Mouse (Mus musculus): ENCODE measurements around the gene Hs6st3.
A peak's percentile ranks its signal among the peaks of the same experiment; 100 is the strongest.

Gene Hs6st3

DNA sequence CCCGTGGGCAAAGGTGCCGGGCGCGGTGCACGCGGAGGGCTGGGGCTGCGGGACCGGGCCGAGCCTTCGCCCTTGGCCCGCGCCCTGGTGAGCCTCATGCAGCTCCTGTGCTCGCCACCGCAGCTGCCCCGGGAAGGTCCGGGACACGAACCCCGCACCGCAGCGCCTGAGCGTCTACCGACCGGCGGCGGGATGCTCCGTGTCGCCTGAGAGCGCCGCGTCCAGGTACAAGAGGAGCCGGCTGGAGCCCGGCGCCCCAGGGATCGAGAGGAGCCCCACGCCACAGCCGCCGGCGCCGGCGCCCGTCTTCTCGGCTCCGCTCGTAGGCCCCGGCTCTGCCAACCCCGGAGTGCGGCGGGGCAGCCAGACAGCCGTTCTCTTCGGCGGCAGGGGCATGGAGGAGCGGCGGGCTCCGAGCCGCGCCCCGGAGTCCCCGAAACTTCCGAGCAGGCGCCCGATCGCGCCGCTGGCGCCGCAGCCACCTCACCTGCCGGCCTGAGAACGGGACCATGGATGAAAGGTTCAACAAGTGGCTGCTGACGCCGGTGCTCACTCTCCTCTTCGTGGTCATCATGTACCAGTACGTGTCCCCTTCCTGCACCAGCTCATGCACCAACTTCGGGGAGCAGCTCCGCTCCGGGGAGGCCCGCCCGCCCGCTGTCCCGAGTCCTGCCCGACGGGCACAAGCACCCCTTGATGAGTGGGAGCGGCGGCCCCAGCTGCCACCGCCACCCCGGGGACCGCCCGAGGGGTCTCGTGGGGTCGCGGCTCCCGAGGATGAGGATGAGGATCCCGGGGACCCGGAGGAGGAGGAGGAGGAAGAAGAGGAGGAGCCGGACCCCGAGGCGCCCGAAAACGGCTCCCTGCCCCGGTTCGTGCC is at the start of gene Hs6st3:
TSS of gene Hs6st3 (plus strand) at position 436 of the 880 bp plus-strand sequence.
- DNase-seq (ENCODE audit: low spot score), result no peak

DNA sequence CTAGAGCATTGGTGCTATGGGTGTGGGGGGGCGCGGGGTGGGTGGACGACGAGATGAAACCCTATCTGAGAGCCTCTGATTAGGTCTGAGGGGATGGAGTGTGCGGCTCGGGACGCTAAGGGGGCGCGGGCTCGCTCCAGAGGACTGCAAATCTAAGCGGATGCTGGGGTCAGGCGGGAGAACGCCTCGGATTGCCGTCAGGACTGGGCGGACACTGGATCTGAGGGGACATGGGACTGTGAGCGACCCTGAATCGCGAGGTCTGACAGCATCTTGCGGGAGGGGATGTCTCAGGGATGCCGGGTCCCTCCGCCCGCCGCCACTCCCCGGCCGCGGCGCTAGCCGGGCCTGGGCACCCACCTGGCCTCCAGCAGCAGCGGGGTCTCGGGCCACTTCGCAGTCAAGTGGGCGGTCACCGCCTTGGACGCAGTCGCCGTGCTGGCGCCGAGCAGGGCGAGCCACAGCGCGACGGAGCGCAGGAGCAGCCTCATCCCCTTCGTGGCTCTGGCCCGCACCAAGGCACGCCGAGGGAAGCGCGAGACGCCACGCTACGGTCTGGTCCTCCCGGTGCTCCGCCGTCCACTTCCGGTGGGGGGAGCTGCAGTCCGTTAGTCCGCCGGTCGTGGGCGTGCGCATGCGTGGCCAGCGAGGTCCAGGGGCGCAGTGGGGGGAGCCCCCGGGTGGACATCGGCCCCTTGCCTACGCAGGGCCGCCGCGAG is 39.1 kb upstream of the Hs6st3 start, which contains the start of gene Uggt2:
TSS of gene Uggt2 (minus strand) at position 580 of the 719 bp plus-strand sequence.
- DNase-seq (ENCODE audit: low spot score), result peak; percentile 59

DNA sequence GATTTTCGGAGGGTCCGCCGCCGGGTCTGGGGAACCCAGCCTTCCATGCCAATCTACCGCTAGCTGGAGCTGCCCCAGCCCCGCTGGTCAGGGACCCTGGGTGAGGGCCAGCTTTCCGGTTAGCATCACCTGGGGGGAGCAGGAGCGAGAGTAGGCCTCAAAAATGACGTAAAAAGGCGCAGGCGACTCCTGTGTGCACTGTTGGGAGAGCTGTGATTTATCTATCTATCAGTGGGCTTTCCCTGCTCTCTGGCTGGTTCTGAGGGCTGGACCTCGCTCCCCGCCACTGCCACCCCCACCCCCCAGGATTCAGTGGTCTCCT is 38.6 kb upstream of the Hs6st3 start:
- DNase-seq (ENCODE audit: low spot score), result no peak

DNA sequence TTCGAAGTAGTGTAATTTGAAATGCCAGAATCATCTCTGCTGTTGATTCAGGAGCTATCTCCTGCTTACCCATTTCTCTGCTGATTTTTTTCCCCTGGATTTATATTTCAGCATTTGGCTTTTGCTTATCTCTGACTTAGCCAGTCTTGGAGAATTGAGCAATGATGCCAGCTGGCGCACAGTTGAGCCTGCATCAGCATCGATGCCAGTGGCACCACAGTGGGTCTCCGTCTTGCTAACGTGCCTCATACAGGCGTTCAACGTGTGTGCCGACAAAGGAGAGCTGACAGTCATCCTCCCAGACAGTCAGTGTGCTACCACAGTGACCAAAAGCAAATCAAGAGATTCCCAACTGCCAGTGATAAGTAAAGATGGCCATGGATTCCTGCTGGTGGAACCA is 30.6 kb upstream of the Hs6st3 start:
- DNase-seq (ENCODE audit: low spot score), result no peak

DNA sequence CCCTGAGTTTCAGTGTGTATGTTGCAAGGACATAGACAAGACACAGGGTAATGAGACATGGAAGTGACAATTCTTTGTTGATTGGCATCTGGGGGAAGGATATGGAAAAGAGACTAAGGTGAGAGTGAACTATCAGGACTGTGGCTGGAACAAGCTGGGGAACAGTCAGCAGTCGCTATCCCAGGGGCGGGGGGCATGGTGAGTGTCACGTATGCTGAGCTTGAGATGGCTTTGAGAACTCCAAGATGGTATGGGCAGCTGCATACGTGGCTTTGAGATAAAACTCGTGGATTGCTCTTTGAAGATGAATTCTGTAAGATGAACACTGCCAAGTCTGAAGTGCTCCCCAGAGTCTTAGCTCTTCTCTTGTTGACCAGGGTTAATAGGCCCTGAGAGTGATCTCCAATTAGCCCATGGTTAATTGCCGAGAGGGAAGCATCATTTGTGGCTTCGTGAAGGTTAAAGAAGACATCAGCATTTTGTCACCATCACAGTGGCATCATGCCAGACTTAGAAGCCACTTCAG is 29.3 kb upstream of the Hs6st3 start:
- DNase-seq (ENCODE audit: low spot score), result no peak

DNA sequence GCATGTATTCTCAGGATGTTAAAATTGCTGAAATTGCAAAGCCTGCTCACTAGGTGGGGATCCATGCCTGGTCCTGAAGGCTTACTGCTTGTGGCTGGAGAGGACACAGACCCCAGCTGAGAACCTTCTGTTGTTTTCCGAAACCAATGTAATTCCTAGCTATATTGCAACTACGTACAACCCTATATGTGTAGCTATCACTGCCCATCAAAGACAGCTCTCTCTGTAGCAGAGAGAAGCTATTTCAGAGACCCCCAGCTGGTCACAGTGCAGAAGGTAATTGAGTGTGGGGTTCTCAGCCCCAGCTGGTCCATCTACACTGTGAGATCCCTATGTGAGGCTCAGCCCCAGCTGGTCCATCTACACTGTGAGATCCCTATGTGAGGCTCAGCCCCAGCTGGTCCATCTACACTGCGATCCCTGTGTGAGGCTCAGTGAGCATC is 28.3 kb upstream of the Hs6st3 start:
- no peak for DNase-seq (ENCODE audit: low spot score)

DNA sequence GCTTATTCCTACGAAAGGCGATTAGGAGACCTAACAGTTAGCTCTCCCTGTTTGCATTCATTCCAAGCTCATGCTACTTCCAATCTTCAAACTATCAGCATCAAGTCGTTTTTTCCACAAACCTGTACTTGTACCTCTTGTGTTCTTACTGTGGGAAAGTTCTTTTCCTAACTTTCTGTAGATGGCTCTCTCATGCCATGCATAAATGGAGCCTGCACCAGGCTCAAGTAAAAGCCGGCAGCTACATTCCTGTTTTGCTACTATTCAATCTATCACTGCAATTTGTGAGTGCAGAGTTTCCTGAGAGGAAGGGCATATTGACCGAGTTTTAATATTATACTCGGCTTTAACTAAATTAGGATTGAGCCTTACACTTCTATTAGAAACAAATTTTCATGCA is 25.6 kb upstream of the Hs6st3 start:
- no peak for DNase-seq (ENCODE audit: low spot score)

DNA sequence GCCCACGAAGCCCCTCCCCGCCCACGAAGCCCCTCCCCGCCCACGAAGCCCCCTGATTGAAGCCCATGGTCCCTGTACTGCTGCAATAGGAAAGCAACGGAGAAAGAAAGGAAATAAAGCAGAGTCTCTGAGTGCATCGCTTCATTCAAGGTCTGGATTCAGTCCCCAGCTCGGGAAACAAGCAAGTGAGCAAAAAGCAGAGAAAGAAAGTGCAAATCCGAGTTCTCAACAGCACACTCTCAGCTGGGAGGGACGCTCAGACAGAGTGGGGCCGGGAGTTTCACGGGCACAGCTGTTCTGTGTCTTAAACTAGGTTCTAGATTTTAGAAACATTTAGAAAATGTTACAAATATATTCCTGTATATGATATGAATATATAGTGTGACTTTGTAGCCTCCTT is 14.6 kb upstream of the Hs6st3 start:
- DNase-seq (ENCODE audit: low spot score), result no peak

DNA sequence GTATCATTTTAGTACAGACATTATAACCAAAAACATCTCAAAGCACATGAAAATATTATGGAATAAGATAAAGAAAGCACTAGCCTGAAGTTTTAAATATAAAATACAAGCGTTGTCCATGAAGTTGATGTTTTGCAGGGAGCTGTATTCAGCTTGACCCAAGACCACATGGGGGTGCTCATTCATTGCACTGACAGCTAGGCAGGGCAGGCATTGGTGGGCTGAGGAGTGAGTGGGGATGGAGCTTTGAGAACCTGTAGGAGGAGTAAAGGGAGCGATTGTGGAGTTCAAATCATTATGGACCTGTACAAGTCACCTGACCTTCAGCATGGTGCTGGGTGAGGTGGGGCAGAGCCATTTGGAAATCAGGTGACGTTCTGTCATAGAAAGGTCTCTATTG is 14.1 kb upstream of the Hs6st3 start:
- DNase-seq (ENCODE audit: low spot score), result no peak

DNA sequence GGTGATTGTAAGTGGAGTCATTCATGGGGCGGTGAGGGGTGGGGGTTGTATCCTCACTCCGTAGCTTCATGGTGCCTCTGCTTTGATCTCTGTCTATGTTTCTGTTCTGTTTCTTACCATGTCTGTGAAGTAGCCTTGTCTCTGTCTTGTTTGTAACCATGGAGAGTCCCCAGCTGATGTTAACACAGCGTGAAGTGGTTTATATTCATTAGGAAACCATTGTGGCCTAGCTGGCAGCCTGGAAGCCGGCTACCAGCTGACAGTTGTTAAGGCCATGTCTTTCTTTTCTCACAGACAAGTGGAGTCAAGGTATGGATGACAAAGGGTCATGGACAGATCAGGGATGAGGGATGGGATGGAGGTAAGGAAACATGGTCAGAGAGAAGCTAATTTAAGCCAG is 12.3 kb upstream of the Hs6st3 start:
- no peak for DNase-seq (ENCODE audit: low spot score)

DNA sequence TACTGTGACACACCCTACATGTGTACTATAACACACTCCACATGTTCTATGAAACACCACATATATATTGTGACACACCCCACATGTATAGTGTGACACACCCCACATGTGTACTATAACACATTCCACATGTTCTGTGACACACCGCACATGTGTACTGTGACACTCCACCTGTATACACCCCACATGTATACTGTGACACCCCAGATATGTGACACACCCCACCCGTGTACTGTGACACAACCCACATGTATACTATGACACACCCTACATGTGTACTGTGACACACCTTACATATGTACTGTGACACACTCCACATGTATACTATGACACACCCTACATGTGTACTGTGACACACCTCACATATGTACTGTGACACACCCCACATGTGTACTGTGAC is 10.8 kb upstream of the Hs6st3 start:
- DNase-seq (ENCODE audit: low spot score), result no peak

DNA sequence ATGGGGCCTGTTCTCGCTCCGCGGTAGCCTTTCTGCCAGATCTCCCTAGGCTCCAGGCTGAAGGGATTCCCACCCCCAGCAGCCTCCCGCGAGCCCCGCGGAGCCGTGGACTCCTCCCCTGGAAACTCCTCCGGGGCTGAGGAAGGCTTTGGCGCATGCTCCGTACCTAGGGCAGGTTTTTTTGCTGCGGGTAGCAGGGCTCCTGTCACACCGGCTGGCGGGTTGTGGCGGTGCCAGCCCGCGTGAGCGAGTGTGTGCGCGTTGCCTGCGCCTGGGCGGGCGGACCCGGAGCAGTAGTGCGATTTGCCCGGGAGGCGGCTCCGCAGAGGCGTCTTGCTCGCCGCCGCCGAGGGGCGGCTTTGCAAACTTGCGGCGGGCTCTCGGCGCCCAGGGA is 632 bp upstream of the Hs6st3 start:
- peak; percentile 13 for DNase-seq (ENCODE audit: low spot score)

DNA sequence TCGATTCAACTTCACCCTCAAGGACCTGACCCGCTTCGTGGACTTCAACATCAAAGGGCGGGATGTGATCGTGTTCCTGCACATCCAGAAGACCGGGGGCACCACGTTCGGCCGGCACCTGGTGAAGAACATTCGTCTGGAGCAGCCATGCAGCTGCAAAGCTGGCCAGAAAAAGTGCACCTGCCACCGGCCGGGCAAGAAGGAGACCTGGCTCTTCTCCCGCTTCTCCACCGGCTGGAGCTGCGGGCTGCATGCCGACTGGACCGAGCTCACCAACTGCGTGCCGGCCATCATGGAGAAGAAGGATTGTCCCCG is 602 bp downstream of the Hs6st3 start:
- DNase-seq (ENCODE audit: low spot score), result no peak

DNA sequence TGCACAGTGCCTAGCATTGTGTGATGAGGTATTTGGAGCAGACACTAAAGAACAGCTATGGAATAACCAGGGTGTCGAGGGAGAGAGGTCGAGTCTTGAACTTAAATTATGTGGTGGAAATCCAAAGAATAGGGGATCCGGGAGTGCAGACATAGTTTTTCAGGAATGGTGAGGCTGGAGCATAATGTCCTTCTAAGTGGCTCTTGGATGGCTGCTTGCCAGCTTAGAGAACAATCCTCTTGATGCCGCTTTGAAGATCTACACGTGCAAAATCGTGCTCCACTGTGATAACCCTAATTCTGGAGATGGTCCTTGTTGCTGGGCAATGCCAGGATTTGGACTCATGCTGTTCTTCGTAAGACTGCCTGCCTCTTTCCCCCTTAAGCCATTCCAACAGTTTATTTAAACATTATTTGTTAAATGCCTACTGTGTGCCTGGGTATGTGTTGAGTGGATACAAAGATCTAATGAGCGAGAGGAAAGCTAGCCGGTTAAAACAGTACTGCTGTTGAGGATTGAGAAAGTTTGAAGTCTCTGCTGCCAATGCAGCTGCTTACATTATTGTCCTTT is 1.3 kb downstream of the Hs6st3 start:
- DNase-seq (ENCODE audit: low spot score), result no peak

DNA sequence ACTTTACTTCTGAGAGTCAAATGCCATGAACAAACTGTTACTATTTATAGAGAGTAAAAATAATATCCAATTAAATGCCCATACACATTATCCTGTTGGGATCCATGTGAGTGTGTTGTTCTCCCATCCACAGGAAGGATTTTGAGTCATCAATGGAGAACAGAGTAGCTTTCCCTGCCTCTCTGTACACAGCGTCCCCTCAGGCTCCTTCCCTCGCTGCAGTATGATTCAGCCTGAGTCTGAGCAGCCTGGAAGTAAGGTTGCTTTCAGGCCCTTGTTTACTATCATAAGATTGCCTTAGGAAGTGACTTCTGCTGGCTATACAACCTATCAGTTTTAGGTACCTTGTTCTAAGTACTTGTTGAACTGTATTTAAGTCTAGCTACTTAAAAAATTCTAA is 14.9 kb downstream of the Hs6st3 start:
- DNase-seq (ENCODE audit: low spot score), result no peak

DNA sequence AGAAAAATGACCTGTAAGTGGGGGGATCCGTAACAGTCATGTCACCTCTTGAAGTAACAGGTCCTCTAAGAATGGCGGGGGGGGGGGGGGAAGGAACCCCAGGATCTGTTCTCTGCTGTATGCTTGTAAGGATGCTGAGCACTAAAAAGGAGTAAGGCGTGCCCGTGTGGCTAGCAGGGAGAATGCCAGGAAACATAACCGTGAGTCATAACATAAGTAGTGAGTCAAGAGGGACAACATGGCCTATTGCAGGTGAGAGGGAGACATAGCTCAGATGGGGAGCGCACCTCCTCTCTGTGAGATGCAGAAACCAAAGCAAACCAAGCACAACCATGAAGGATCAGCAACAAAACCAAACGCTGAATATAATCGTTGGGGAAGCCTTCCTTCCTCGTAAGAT is 55.8 kb downstream of the Hs6st3 start:
- DNase-seq (ENCODE audit: low spot score), result no peak

DNA sequence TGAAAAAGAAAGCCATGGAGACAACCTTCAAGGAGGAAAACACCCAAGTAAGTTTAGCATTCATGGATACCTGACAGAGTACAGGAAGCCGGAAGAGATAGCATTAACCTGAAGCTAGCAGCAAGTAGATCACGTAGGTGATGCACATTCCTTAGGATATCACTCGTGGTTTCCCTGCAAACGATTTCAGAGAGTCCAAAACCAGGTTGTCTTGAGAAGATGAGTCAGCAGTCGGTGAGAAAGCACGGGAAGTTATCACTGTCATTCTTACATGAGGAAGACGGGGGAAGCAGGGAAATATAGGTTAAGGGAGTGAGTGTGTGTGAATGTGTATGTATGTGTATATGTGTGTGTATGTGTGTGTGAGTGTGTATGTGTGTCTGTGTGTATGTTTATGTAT is 65.4 kb downstream of the Hs6st3 start:
- no peak for DNase-seq (ENCODE audit: low spot score)

DNA sequence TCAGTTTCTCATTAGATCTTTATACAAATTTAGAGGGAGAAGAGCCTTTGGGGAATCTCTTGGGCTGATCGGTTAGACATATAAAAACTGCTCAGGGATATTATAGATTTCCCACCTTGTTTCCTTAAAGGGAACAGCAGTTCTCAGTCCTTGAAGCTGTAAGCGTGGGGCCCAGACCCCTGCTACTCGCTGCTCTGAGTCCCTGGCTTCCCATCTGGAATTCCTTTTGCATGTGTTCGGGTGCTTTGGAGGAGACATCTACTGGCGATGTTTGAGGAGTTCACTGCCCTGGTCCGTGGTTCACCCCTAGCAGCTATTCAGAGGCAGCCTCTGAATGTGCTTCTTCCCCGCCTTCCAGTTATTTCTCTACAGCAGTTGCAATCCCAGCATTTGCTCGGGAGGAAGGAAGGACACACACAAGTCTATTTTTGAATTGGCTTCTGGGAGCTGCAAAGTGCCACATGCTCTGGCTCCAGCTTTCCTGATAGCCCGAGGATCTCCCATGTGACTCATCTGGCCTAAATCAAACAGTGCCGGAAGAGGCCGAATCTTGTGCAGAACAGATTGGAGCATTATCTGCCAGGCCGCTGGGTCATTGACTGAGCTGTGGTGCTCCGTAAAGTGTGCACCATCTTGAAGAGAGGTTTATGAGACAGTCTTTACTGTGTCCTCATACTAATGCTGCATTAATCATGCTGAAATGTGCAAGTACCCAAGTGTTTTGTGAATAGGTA is 77.6 kb downstream of the Hs6st3 start:
- DNase-seq (ENCODE audit: low spot score), result no peak

DNA sequence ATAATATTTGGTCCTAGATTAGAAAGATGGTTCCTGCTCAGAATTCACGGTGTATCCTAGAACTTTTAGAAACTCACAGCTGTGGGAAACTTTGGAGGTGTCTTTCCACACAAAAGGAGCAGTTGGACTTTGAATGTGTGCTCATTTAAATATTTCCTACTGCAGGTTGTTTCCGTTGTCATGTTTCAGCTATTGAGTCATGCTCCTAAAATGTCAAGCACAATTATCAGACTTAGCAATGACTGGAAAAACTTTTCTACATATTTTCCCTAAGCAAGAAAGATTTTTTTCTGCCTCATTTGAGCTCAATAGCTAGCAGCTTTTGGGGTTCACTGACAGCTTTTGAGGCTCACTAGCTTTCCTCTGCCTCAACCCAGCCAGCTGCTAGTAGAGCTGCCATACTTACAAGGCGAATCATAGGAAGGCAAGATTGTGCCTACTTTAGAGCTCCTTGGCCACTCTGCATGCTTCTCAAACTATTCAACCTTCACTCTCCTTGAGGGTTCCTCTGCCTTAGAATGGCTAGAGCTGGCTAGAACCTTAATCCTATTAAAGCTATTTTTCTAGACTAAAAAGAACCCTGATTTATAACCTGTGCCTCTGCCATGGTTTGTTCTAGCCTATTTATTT is 89.7 kb downstream of the Hs6st3 start:
- no peak for DNase-seq (ENCODE audit: low spot score)

DNA sequence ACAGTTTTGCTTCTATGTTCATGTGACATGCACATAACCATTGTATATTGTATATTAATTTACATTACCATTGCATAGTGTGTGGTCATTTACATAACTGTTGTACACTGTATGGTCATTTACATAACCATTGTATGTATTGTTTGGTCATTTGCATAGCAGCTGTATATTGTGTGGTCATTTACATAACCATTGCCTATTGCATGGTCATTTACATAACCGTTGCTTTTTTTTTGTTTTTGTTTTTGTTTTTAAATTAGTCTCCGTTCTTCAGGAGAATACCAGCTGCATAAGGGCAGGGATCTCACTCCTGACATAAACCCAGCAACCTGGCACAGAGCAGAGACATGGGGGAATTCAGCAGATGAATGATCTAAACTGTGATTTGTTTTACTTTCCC is 95.5 kb downstream of the Hs6st3 start:
- DNase-seq (ENCODE audit: low spot score), result no peak

DNA sequence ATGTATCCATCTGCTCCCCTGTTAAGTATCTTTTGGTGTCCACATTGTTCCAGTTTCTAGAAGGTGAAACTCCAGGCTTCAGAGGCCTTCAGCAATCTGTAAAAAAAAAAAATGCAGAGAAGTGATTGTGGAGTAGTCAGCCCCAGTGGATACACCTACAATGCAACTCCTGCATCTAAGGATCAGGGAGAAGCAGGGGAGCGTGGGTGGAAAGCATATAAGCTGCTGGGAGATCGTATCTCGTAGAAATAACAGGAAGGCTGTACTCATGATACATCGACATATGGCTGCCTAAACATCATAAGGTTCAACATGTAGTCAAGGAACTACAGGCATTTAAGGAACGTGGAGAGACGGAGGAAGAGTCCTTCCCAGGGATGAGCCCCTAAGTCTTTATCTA is 109.0 kb downstream of the Hs6st3 start:
- no peak for DNase-seq (ENCODE audit: low spot score)

DNA sequence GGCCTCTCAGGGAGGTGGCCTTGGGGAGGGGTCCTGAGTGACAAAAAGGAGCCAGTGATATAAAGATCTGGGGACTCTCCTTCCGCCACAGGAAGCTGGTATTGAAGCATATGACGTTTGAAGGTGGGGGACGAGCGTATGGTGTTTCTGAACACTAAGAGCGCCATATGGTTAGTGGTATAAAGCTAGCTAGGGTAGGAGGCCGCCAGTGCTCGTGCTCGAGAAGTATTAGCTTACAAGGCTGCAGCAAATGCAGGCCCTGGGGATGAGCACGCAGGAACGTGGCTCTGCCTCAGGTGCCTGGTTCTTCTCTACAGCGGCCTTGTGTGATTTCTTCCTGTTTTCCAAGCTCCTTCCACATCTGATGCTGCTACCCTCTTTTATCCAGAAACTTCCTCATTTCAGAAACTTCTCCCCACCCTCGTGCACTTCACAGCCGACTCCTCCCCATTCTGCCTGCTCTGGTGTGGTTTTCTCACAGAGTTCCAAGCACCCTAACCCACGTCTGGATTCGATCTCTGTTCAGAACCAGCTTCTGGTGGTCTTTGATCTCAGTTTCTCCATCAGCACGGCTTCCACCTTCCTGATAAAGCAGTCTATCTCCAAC is 110.0 kb downstream of the Hs6st3 start:
- DNase-seq (ENCODE audit: low spot score), result no peak

All from lung, postnatal 25 days (tissue).